Mouse (Mus musculus) small intestine, adult 2 months (tissue): ENCODE results near the gene Mylk3.

ENCODE experiments used
- CTCF ChIP-seq: fragments of 200-500 bp; IDR thresholded peaks from 2 replicates; pipeline ENCODE4 v1.5.1; 2012; ENCODE audit warnings: low read depth, mild to moderate bottlenecking, control low read depth, inconsistent platforms, low read length, moderate library complexity, mixed read lengths; ENCODE audit not compliant: insufficient replicate concordance, insufficient read length; ENCODE audit errors: extremely low read depth
- POLR2A ChIP-seq: fragments of 200-500 bp; IDR thresholded peaks from 2 replicates; pipeline ENCODE4 v1.6.1; 2012; ENCODE audit warnings: low read depth, mild to moderate bottlenecking, control low read depth, inconsistent platforms, low read length, moderate library complexity

- TF ChIP-seq POLR2A = no peak
- no peak for TF ChIP-seq CTCF
These were observed 44.7 kb upstream of the Mylk3 start for GRCm38 (mm10) chr8:85430801-85431200.
